Mouse (Mus musculus): ENCODE measurements around the gene Zmynd8.
A peak's percentile ranks its signal among the peaks of the same experiment; 100 is the strongest.

Zmynd8 gene

DNA sequence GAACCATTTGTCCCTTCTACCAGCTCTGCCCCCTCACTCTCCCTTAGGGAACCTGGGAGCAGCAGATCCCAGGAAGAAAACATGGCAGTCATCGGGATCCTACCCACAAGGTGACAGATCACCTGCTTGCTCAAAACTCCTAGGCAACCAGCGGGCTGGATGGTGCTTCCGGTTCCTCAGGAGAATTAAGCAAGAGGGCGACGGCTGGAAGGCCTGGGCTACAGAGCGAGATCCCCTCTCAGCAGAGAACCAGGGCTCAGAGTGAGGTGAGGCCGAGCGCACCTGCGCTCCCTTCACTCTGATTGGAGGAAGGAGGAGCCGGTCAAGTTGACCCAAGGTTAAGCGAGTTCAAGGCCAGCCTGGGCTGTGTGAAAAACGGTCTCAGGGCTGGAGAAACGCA, 2.6 kb downstream of the Zmynd8 start:
- no peak for DNase-seq

DNA sequence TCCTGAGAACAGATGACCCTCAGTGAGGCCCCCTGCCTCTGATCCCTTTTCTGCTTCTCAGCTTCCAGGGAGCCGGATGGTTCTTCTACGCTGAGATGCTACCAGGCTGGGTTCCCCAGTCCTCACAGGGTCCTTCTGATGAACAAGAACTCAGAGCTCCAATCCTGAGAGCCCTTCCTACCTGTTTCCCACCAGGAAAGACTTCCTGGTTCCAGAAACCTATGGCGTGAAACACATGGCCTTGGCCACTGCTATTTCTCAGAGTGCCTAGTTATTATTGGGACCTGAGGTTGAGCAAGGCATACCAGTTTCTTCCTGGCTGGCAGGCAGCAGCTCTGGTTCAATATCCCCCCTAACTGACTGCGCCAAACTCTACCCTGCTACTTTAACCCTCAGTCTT, 3.1 kb downstream of the Zmynd8 start:
- DNase-seq: no peak

DNA sequence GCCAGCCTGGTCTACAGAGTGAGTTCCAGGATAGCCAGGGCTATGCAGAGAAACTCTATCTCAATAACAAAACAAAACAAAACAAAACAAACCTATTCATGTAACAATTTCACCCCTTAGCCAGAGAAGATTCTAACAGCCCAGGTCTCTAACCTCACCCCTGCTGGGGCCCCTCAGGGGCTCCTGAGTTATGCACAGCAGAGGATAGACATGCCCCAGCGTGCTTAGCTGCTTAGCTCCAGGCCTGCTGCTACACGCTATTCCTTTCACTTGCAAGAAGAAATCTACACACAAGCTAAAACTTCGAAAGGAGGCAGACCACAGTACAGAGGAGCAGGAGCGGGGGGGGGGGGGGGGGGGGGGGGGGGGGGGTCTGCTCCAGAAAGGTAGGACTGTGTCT, 4.3 kb downstream of the Zmynd8 start:
- no peak for DNase-seq

DNA sequence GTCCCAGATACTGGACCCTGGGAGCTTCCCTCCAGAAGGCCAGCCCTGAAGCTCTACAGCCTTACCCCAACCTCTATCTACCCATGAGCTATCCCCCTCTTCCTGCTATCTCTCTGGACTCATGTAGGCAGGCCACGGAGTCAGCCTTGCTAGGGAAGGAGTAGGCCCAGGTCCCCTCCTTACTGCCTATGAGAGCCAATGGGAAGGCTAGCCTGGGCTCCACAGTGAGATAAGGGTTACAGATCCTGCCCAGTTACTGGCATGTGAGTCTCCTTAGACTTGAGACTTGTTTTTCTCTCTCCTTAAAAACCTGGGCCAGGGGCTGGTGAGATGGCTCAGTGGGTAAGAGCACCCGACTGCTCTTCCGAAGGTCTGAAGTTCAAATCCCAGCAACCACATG, 5.6 kb downstream of the Zmynd8 start:
- no peak for DNase-seq

DNA sequence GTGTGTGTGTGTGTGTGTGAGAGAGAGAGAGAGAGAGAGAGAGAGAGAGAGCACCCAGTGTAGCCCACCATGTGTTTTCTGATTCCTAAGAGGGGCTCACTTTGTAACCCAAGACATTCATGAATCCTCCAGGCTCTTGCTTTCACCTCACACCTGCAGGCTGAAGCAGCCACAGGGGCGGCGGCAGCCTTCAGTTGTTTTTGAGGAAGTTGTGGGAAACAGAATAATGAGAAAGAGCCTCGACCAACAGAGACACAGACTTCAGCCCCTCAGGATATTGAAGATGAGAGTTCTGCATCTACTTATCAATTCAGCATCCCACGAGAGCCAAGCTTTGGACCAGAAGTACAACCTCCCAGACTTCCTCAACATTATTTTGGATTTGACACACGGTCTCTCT, 6.2 kb downstream of the Zmynd8 start:
- DNase-seq: no peak

DNA sequence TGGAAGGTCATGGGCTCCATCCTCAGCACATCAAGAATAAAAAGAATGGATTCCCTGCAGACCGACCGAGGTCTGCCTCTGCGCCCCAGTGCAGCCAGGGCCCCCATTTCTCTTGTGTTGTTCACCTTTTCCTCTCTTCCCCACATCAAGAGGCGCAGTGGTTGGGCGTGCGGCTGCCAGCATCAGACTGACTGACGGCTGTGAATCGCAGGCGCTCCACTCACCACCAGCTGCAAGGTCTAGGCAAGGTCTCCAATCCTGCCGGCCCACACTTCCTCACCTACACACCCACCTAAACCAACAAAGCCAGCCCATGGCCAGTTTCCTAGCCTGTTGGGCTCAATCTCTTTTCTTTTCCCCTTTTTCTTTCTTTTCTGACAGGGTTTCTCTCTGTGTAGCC, 8.4 kb downstream of the Zmynd8 start:
- DNase-seq: no peak

DNA sequence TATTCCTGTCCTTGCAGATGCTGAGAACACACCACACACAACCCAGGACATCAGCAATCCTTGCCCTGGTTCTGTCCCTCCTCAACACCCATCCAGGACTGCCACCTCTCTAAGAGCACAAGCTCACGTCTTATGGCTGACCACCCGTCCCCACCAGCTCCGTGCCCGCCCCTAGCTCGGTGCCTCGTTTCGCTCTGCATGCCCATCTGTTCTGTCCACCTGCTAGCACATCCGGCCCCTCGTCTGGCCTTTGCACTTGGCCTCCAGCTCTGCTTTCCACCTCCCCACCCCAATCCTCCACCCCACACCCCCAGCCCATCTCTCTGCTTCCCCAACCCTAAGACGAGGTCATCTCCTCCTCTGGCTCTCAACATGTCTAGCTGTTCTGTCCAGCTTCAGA, 8.9 kb downstream of the Zmynd8 start:
- DNase-seq: no peak

DNA sequence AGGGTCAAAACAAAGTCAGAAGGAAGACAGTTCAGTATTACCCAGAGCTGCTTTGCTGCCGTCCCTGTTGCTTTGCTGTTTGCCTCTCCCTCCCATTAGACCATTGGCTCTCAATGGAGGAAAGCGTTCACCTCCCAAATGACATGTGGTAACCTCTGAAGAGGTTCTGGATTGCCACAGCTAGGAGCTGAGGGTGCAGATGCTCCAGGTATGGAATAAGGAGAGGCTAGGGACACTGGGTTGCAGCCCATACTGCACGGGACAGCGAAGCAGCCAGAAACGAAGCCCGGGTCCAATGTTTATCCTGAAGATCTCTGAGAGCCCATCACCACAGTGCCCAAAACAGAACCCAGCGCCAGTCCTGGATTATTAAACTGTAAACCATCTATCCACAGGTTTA, 9.6 kb downstream of the Zmynd8 start:
- DNase-seq: no peak

DNA sequence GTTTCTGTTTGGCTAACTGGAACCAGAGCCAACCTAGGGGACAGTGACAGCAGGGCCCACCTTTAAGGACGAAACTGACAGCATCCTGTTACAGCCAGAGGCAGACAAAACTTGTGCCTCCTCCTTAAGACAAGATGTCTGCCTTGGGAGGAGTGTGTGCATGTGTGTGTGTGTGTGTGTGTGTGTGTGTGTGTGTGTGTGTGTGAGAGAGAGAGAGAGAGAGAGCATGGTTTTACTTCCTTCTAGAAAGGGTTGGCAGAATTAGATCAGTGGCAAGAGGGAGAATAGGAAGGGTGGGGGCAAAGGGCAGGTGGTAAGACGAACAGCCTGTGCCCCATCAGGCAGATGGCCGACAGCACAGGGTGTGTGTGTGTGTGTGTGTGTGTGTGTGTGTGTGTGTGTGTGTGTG, 10.0 kb downstream of the Zmynd8 start:
- no peak for DNase-seq

DNA sequence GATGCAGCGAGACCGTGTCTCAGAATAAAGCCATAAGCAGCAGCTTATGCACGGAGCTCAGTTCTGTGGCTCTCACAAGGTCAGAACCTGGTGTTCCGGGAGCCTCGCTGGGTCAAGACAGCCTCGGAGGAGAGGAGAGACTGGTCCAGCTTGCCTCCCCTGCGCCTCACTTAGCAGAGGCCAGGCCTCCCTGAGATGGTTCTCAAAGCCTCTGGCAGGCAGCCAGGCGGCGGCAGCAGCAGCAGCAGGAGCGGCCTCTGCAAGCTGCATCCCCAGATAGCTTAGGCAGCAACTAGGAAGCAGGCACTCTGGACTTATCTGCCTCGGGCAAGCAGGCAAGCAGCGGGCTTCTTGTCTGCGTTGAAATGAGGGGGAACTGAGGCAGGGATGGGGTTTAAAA, 10.4 kb downstream of the Zmynd8 start:
- DNase-seq: peak; percentile 82

DNA sequence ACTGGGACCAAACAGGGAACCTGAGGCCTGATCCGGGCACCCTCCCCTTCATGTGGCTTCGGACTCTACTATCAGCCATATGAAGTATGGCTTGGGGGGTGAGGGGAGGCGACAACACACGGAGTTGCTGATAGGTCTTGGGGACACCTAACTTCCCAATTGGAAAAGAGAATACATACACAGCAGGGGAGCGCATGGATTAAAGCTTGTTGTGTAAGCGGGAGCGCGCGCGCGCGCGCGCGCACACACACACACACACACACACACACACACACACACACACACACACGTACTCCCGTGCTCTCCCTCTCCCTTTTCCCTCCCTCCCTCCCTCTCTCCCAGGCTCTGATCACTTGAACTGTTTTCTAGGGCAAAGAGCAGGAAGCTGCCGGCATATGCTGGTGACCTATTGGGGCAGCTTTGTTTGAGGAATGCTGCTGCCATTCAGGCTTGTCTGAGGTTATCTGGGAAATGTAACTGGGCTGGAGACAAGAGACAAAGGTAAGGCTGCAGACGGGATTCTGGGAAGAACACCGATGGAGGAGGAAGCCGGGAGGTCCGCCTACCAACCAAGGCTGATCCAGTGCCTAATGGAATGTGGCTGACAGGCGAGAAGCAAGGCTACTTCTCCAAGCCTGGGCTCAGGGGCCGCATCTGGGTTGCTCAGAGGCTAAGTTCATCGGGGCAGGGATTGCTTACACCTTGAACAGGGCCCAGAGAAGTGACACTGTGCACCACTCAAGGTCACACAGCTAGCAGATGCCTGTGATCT, 11.8 kb downstream of the Zmynd8 start:
- no peak for DNase-seq

DNA sequence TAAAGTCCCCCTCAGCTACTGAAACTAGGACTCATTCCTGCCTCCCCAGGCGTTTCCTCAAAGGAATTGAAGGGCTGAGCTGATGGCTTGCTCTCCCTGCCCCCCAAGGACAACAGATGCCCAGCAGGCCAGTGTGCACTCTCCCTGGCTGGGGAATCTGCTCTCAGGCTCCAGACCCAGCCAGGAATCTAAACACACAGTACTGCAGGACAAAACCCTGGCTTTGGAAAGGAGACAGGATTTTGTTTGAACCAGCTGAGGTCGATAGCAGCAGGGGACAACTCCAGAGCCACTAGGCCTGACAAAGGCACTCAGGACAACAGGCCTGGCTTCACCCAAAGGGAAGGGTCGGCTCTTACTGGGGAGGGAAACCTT, 12.3 kb downstream of the Zmynd8 start:
- no peak for DNase-seq

DNA sequence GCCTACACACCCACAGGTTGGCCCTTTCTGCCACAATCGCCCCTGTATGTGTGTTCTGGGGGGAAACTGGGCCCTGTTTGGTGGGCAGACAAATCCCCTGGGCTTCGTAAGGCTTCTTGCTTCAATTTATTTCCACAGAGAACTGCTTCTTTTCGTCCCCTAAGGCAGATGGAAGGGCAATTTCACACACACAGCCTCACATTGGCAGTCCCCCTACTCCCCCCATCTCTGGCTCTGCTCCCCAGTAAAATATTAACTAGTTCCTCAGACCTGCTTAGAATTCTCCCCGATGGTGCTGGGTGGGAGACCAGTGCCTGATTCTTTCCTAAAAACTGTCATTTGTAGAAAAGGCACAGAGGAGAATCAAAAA, 12.9 kb downstream of the Zmynd8 start:
- no peak for DNase-seq

DNA sequence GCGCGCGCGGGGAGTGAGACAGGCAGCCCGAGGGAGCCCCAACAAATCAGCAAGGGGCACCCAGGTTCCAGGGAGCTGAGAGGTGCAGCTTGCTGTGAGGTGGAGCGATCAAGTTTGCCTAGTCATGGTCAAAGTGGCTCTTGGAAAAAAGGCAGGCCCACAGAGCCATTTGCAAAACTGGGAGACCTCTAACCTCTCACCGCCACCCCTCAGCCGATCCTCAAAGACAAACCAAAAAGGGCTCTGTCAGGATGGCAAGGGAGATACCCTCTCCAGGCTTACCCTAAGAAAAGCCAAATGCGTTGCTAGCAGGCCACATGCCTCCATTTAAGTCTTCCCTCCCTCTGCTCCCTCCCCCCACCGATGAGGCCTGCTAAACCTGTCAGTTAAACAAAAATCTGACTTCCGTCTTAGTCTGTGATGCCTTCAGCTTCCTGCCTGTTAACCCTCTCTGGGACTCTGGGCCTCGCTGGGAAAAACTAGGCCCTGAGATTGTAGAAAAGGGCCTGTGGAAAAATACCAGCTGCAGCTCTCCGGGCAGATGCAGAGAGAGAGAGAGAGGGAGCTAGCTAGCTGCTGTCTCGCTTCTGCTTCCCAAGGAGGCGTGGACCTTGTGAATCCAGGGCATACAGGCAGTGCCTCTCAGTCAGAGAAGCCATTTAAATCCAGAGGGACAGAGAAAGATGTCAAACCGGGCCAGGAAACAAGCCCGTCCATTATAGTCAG, 13.4 kb downstream of the Zmynd8 start:
- DNase-seq: peak; percentile 52

DNA sequence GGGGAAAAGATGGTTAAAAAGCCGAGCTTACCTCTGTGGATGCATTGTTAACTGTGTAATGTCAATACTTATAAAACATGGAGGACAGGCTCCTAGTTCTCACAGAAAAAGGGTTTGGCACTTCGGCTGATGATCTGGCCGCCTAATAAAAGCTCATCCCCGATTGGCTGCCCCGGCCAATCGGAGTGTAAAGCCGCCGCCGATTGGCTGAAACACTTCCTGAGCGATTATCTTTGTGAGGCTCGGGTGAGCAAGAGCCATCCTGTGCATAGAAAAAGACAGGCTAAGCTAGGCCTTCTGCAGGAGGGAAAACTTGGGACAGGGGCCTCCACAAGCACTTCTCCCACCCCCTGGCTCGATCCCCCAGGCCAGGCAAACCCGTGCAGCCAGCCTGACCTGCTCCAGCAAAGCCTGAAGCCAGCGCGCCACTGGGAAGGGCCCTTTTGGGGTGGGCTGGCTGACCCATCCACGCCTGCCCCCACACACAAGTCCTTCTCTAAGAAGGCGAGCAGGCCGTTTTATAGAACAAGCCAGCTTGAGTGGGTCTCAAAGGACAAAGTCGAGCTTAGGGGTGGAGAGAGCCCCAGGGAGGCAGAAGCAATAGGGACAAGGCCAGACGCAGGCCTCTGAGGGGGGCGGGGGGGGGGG, 14.1 kb downstream of the Zmynd8 start:
- peak; percentile 73 for DNase-seq

DNA sequence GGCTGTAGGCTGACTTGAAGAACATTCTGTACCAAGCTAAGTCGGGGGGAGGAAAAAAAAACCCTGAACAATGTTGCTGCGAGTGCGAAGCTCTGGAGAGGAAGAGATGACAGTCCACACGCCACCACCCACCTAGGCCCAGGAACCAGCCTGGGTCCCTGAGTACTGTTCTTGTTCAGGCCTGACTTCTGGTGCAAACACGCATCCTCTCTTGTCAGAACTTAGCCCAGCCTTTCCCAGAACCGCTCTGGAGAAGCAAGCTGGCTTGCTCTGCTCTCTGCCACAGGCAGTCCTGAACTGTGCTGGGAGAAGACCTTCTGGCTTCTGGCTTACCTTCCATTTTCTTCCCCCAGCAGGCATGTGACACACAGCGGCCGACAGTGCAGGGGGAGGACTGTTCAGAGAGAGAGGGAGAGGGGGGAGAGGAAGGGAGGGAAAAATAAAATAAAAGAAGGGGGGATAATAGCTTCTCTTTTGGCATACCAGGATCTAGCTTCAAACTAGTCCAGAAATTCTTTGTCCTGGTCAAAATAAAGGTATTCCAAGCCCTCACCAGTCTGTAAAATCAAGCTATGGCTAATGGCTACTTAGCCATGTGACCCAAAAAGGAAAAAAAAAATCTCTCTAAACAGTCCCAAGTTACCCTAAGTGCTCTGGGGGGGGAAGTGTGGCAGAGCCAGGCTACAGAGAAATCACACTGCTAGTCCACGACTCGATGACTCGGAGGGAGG, 14.8 kb downstream of the Zmynd8 start:
- DNase-seq: no peak

DNA sequence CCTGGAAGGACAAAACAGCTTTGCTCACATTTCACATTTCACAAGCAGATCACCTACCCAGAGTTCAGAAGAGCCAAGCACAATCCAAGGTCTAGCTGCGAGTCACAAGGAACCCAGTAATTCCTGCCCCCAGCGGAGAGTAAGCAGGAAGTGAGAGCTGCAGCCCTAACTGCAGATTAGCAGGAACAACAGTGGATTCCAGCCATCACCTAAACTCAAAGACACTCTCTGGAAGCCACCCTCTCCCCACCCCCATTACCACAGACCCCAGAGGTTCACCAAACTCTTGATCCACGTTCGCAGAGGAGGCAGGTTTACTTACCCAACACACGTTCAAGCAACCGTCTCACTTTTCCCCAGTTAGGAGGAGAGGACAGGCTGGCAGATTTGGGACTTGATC, 15.8 kb downstream of the Zmynd8 start:
- no peak for DNase-seq

DNA sequence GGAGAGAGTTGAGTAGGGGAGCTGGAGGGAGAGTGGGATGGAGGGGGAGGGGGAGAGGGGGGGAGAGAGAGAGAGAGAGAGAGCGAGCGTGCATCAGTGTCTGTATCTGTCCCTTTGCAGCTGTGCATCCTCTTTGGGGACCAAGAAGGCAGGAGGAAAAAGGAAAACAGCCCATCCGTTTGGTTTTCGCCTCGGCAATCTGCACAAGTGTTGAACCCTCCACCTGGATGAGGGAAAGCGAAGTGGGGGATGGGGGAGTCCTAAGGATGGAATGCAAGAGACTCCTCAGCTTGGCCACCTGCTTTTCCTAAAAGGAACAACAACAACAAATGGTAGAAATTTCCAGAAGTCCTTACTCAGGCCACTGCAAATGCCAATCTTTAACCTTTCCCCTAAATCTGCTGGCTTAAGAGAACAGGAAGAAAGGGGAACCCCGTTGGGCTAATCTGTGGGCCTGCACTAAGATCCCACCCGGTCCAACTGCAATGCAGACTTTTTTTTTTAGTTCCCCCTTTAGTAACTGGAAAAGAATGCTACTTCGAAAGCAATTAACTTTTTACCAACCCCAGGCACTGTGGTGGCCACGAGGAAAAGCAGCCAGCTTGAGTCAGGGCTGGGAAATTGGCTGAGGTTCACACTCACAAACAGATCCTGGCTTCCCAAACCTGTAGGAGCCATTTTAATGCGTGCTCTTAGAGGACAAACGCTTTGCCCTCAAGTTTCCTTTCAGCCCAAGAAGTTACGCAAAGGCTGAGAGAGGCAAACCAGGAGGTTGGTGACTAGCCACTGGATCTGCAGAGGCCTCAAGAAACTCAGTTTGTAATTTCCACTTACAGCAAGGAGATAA, 17.0 kb downstream of the Zmynd8 start:
- no peak for DNase-seq

DNA sequence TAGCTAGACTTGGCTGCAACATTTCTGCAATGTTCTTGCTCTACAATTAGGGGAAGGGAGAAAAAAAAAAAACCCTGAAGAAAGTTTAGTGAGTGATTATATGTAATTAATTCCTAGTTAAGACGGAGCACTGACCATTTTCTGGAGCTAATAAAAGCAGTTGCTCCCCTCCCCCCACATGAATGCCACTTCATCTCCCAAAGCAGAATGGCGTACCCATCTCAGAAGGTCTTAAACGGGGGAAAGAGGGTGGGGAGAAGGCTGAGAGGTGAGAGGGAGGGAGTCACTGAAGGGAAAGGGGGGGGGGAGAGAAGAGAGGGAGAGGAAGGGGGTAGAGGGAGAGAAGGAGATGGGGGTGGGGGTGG, 17.6 kb downstream of the Zmynd8 start:
- DNase-seq: no peak

DNA sequence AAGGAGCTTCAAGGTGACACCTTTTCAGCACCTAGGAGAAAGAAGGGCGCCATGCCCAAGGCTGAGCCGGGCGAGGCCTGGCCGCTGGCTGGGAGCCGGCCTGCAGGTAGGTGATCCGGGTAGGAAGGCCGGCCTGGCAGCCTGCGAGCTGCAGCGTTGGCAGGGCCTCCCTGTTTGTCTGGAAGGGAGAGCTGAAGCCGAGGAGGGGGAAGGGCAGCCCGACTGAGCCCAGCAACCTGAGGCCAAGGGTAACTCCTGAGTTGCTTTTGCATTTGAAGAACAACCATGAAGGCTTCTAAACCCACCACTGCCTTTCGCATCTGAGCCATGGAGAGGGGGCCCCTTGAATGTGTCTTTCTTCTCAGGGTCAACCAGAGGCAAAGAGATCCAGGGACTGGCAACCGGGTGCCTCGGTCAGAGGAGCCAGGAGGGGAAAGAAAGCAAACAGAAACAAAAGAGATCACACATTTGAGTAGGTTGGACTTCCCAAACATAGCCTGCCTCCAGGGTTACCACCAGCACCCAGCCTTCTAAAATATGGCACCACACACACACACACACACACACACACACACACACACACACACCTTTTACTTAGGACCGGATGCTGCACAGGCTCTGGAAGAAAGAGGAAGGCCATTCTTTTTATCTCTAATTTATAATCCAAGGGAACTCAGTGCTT, 18.2 kb downstream of the Zmynd8 start:
- DNase-seq: no peak

DNA sequence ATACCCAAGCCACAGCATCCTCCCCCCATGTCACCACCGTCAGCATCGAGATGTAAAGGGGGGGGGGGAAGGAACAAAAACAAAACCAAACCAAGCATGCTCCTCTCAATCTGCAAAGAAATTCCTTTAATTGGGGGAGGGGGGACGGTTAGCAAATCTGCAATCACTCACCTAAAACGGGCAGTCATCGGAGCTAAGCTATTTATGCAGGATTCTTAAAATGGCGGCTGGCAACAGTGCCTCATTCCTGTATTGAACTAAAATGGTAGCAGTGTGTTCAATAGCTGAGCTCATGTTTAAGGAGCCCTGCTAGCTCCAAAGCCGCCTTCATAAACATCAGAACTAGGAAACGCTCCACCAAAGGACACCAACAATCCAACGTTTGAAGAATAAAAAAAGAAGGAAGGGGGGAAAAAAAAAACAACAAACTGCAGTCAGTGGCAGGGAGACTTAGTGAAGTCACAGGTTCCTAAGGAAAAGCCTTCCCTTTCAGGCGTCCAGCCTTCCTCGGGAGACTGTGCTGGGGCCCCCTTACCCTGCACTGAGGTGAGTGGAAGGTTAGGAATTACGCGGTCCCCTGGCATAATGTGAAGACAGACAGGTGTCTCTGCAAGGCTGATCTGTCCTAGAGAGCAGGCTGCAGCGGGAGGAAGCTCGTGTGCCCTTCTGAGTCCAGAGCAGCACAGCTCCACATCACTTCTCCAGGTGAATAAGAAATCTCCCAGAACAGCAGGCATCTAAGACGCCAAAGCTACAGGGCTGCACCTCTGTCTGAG, 19.2 kb downstream of the Zmynd8 start:
- no peak for DNase-seq

Data from right cerebral cortex, postnatal 14 days (tissue).